Mouse (Mus musculus): ENCODE data around the gene Arhgef17. TPM values are rescaled to one million over a fixed set of nuclear protein-coding genes. Genes with fewer than 3 reads are reported as not detected.

Gene Arhgef17
- polyA plus RNA-seq, 1 experiment from 2014 or later: 7.3 TPM

DNA sequence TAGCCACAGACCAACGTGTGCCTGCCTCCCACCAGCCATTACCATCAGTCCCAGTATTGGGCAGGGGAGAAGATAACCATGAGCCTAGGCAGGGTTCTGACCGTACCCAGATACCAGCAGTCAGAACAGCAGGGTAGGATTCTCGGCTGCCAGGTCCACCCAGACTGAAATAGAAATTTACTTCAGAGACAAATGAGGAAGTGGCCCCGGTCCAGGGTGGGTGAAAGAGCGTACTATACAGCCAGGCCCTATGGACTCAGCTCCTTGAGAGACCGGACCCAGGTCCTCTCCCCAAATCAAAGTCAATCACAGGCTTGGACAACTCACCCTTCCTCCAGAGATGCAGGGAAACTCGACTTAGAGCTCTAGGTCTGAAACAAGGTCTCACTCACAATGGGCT, 29.2 kb upstream of the Arhgef17 start:
- WGBS: 75% methylated on average over 7 of the region's 7 CpGs
- no peak overlapping the region for H3K4me2 ChIP-seq (replicated peaks)

DNA sequence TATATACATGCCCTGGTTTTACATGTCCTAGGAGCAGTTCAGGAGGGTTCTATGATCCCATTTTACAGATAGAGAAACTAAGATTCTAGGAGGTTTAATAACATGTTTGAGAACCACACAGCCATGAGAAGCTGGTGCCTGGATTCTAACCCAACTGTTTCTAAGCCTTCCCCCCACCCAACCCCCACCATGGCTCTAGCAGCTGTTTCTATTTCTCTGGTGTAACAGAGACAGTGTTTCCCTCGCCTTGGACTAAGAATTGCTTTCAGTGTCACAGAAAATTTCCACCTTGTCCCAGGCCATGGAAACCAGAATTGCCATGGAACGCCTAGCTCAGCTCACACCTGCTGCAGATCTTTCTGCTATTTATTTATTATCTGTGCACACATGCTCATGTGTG, 28.6 kb upstream of the Arhgef17 start:
- no peak for ATAC-seq (replicated peaks)
- WGBS: 82% methylated on average over 2 of the region's 2 CpGs
- Histone ChIP-seq H3K27me3 (no peaks in the 10 kb centered on the region), H3K9ac (replicated peaks) (no peak overlapping the region), H3K4me2 (replicated peaks) (no peak overlapping the region), H3K4me1 (no peaks in the 10 kb centered on the region), H3K27ac (replicated peaks) (no peak overlapping the region), H3K4me3 (no peak overlapping the region), H3K9me3 (no peaks in the 10 kb centered on the region), H3K36me3 (no peaks in the 10 kb centered on the region)

More for the DNA sequence above, 29.2 kb upstream of the Arhgef17 start:
- Histone ChIP-seq H3K9ac (replicated peaks) (no peak overlapping the region), H3K9me3 (no peaks in the 10 kb centered on the region), H3K4me3 (no peak overlapping the region), H3K27me3 (no peaks in the 10 kb centered on the region), H3K4me1 (no peaks in the 10 kb centered on the region), H3K27ac (replicated peaks) (no peak overlapping the region), H3K36me3 (no peaks in the 10 kb centered on the region)
- ATAC-seq (replicated peaks): no peak

DNA sequence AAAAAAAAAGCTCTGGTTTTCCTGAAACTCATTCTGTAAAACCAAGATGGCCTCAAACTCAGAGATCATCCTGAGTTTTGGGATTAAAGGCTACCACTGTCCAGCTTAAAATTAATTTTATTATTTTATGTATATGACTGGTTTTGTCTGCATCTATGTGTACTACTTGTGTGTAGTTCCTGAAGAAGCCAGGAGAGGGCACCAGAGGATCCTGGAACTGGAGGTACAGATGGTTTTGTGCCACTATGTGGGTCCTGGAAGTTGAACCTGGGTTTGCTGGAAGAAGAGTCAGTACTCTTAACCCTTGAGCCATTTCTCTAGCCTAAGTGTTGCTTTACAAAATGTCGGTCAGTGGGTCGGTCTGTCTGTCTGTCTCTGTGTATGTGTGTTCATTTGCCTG, 26.5 kb upstream of the Arhgef17 start:
- Histone ChIP-seq H3K9ac (replicated peaks) (no peak overlapping the region), H3K27ac (replicated peaks) (no peak overlapping the region), H3K9me3 (no peaks in the 10 kb centered on the region), H3K4me3 (no peak overlapping the region), H3K27me3 (no peaks in the 10 kb centered on the region), H3K36me3 (no peaks in the 10 kb centered on the region), H3K4me2 (replicated peaks) (no peak overlapping the region), H3K4me1 (no peaks in the 10 kb centered on the region)
- 95% methylated on average over 2 of the region's 2 CpGs for WGBS
- ATAC-seq (replicated peaks): no peak

DNA sequence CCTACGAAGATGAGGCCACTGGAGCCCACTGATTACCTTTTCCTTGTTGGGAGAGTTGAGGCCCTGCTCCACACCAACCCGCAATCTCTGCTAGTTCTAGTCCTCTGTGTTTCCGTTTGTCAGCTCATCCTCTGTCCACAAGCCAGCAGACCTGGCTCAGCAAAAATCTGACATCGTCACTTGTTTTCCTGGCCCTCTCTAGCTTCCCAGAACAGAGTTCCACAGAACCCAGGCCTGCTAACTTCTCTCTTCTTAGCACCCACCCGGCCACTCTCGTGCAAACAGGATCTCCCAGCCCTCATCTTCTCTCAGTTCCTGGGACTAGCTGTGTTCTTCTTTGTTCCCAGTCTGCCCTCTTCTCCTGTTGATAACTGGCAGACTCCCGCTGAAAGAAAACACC, 20.8 kb upstream of the Arhgef17 start:
- H3K27ac ChIP-seq (replicated peaks): no peak overlapping the region
- H3K9me3 ChIP-seq: no peaks in the 10 kb centered on the region
- ATAC-seq (replicated peaks): no peak
- no peaks in the 10 kb centered on the region for H3K27me3 ChIP-seq
- H3K4me2 ChIP-seq (replicated peaks): no peak overlapping the region
- no peak overlapping the region for H3K4me3 ChIP-seq
- peaks cover 4% of the 10 kb centered on the region; the same call in 1 of the 2 replicates for H3K4me1 ChIP-seq
- H3K9ac ChIP-seq (replicated peaks): no peak overlapping the region
- H3K36me3 ChIP-seq: no peaks in the 10 kb centered on the region
- WGBS: 88% methylated on average over 7 of the region's 7 CpGs

DNA sequence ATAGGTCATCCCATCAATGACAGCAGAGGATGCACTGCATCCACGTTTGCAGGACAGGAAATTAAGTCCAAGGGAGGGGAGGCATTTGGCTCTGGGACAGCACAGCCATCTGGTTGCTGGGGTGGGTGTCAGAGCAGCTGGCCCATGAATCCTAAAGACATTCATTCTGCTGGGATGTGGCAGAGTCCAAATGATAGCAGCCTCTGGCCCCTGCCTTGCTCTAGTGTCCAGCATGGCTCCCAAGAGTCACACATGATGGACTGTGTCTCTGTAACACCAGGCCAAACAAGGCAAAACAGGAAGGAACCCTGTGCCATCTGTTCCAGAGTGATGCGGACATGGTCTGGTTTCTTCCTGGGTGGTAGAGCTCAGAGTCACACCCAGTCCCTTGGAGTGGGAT, 20.0 kb upstream of the Arhgef17 start:
- Histone ChIP-seq H3K4me2 (replicated peaks) (no peak overlapping the region), H3K36me3 (no peaks in the 10 kb centered on the region), H3K27ac (replicated peaks) (no peak overlapping the region), H3K27me3 (no peaks in the 10 kb centered on the region), H3K4me1 (peaks cover 4% of the 10 kb centered on the region; the same call in 1 of the 2 replicates), H3K4me3 (no peak overlapping the region), H3K9ac (replicated peaks) (no peak overlapping the region), H3K9me3 (no peaks in the 10 kb centered on the region)
- WGBS: 56% methylated on average over 2 of the region's 2 CpGs
- ATAC-seq (replicated peaks): 0 out of 2 replicates have a peak, but pooled peaks have one; percentile 13

DNA sequence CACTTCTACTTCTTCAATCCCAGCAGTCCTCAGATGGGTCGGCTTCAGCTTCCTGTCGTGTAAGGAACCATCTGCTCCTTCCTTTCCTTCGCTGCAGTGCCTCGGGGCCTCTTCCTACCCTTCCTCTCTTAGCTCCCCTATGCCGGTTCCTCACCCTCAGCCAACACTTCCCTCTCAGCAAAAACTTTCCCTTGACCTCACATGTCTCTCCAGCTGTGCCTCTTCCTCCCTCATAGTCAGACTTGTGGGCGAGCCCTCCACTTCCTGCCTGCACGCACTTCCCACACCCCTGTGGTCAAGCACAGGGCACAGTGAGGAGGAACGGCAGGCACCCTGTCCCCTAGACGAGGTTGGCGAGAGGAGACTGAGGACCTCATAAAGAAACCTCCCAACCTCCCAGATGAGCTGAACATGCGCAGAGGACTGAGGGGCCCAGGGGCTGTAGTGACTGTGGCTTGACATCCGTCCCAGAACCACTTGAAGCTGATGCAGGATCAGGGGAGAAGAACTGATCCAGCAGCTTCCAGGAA, 18.6 kb upstream of the Arhgef17 start:
- H3K4me3 ChIP-seq: no peak overlapping the region
- WGBS: 75% methylated on average over 12 of the region's 12 CpGs
- no peaks in the 10 kb centered on the region for H3K36me3 ChIP-seq
- no peak for ATAC-seq (replicated peaks)
- H3K27me3 ChIP-seq: no peaks in the 10 kb centered on the region
- peaks cover 4% of the 10 kb centered on the region; the same call in 1 of the 2 replicates for H3K4me1 ChIP-seq
- no peaks in the 10 kb centered on the region for H3K9me3 ChIP-seq
- 0 out of 2 replicates have a peak overlapping the region, but pooled peaks have one; percentile 1 for H3K27ac ChIP-seq (replicated peaks)
- no peak overlapping the region for H3K4me2 ChIP-seq (replicated peaks)
- no peak overlapping the region for H3K9ac ChIP-seq (replicated peaks)

DNA sequence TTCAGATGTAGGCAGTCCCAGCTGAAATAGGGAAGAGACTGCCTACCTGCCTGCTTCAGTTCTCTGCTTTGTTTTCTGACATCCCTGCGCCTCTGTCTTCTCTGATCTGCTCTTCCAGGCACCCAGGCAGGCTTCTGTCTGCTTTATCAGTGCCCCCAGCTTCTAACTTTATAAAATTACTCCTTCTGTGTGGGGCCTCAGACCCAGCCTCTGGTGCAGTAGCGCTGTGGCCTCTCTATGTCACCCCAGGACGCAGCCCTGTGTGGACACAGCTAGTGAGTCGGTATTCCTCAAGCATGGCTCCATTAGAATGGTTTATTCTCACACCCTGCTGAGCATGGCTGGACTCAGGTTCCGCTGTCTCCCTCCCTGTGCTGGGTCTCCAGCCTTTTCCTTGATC, 18.1 kb upstream of the Arhgef17 start:
- Histone ChIP-seq H3K4me2 (replicated peaks) (no peak overlapping the region), H3K27me3 (no peaks in the 10 kb centered on the region), H3K4me1 (peaks cover 4% of the 10 kb centered on the region; the same call in 1 of the 2 replicates), H3K27ac (replicated peaks) (0 out of 2 replicates have a peak overlapping the region, but pooled peaks have one; percentile 1), H3K36me3 (no peaks in the 10 kb centered on the region), H3K9me3 (no peaks in the 10 kb centered on the region), H3K4me3 (no peak overlapping the region), H3K9ac (replicated peaks) (no peak overlapping the region)
- no peak for ATAC-seq (replicated peaks)
- 66% methylated on average over 5 of the region's 5 CpGs for WGBS

DNA sequence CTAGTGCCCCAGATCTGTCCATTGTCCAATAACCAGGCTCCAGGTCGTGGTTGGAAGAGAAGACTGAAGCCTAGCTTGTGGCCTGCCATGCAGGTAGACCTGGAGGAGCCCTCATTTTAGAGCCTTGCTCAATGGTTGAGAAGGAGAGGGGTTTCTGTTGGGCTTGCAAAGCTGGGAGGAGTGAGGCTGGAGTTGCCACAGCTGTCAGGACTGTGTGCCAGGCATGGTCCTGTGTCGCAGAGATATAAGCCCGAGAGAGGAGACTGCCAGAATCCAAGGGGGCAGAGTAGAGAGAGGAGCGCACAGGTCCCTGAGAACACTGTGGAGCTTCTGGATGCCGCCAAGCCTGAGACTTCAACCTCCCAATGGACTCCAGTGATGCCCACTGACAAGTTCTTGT, 12.8 kb upstream of the Arhgef17 start:
- no peak for ATAC-seq (replicated peaks)
- Histone ChIP-seq H3K36me3 (no peaks in the 10 kb centered on the region), H3K9me3 (no peaks in the 10 kb centered on the region), H3K4me3 (no peak overlapping the region), H3K27ac (replicated peaks) (no peak overlapping the region), H3K4me1 (peaks cover 18% of the 10 kb centered on the region), H3K27me3 (no peaks in the 10 kb centered on the region), H3K4me2 (replicated peaks) (no peak overlapping the region), H3K9ac (replicated peaks) (no peak overlapping the region)
- WGBS: 89% methylated on average over 5 of the region's 5 CpGs

DNA sequence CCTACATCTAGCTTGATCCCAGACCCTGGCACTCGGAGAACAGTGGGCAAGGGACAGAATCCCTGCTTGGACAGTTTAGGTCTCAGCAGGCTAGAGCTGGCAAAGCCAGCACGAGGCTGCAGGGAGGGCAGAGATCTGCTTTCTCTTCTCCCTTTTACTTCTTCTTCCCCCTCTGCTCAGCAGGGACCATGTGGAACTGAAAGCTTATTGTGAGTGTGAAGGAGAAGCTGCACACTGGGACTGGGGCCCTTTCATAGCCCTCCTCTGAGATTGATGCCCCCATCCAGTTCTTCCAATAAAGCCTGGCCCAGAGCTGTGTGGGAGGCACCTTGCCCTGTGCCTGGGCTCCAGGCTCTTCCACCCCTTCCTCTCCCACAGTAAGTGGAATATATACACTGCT, 12.4 kb upstream of the Arhgef17 start:
- Histone ChIP-seq H3K4me3 (no peak overlapping the region), H3K27ac (replicated peaks) (no peak overlapping the region), H3K4me2 (replicated peaks) (no peak overlapping the region), H3K36me3 (no peaks in the 10 kb centered on the region), H3K9ac (replicated peaks) (no peak overlapping the region), H3K9me3 (no peaks in the 10 kb centered on the region), H3K27me3 (no peaks in the 10 kb centered on the region), H3K4me1 (peaks cover 18% of the 10 kb centered on the region)
- 47% methylated on average over 2 of the region's 2 CpGs for WGBS
- ATAC-seq (replicated peaks): no peak

DNA sequence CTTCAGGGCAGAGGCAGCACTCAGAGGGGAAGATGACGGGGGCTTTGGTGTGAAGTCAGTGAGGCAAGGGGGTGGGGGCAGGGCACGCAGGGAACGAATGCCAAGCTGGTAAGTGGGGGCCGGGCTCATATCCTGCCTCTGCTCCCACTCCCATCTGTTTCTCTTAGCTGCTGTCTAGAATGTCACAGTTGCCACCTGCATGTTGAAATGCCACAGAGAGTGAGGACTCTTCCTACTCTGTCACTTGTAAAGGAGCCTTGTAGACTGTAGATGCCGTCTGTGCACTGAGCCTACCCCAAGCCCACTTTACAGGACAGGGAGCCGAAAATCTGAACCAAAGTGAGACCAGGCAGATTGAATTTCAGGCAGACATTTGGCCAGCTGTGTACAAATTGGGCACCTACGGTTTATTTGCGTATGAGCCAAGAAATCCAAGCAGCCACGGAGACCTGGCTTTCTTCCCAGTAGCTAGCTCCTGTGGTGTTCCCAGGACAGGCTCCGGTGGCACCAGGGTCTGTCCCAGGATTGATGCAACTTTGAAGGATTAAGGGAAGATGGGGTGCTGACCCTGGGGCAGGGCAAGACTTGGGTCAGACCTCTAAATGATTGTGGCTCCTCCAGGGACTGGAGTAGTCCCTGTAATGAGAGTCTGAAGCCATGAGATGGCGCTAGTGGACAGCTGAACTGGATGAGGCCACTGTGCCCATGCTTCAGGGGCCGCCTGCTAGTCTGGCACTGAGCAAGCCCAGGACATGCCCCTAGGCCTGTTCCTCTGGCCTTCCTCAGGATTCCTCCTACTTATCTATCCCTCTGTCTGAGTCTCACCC, 11.1 kb upstream of the Arhgef17 start:
- no peak overlapping the region for H3K4me3 ChIP-seq
- H3K27ac ChIP-seq (replicated peaks): peak overlapping the region; percentile 74
- 23% methylated on average over 12 of the region's 12 CpGs for WGBS

DNA sequence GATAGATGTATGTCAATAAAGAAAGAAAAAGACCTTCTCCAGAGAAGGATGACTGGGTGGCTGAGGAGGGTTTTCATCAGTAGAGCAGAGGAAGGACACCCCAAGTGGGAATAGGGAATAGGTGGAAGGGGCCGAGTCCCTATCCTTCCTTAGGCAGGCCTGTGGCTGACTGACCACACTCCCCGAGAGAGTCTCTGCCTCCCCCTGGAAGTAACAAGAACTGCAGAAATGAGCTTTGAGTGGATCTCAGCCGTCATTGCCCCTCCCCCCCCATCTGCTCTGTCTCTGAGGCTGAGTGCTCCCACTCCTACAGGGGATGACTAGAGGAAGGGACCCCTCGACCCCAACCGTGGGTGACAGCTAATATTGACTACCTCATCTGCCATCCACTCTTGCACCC, 9.3 kb upstream of the Arhgef17 start:
- H3K36me3 ChIP-seq: no peaks in the 10 kb centered on the region
- ATAC-seq (replicated peaks): no peak
- H3K4me1 ChIP-seq: peaks cover 18% of the 10 kb centered on the region
- no peak overlapping the region for H3K4me2 ChIP-seq (replicated peaks)
- H3K27me3 ChIP-seq: no peaks in the 10 kb centered on the region
- no peak overlapping the region for H3K4me3 ChIP-seq
- WGBS: 42% methylated on average over 5 of the region's 5 CpGs
- no peak overlapping the region for H3K27ac ChIP-seq (replicated peaks)
- H3K9me3 ChIP-seq: no peaks in the 10 kb centered on the region
- H3K9ac ChIP-seq (replicated peaks): no peak overlapping the region

More for the DNA sequence above, 11.1 kb upstream of the Arhgef17 start:
- Histone ChIP-seq H3K9ac (replicated peaks) (no peak overlapping the region), H3K27me3 (no peaks in the 10 kb centered on the region), H3K4me2 (replicated peaks) (no peak overlapping the region), H3K4me1 (peaks cover 18% of the 10 kb centered on the region), H3K36me3 (no peaks in the 10 kb centered on the region), H3K9me3 (no peaks in the 10 kb centered on the region)
- ATAC-seq (replicated peaks): peak; percentile 62

DNA sequence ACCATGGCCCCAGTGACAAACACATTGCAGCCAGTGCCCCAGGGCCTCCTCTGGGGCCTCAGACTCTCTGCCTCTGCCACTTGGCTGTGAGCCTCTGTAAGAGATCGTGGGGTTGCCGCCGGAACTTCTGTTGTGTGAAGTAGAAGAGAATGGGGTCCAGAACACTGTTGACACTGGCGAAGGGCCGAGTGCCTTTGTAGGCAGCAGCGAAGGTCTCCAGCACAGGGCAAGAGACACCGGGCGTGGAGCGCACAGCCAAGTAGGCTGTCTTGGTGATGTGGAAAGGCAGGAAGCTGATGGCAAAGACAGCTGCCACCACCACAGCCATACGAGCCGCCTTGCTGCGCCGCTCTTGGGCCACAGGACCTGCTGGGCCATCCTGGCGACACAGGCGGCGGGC, 6.2 kb upstream of the Arhgef17 start:
- Histone ChIP-seq H3K9ac (replicated peaks) (no peak overlapping the region), H3K36me3 (no peaks in the 10 kb centered on the region), H3K27ac (replicated peaks) (no peak overlapping the region), H3K27me3 (no peaks in the 10 kb centered on the region), H3K9me3 (no peaks in the 10 kb centered on the region), H3K4me3 (no peak overlapping the region), H3K4me1 (peaks cover 12% of the 10 kb centered on the region), H3K4me2 (replicated peaks) (no peak overlapping the region)
- 82% methylated on average over 16 of the region's 16 CpGs for WGBS
- ATAC-seq (replicated peaks): no peak

All from forebrain, embryonic 15.5 days (tissue).